In the genomic region with DNA sequence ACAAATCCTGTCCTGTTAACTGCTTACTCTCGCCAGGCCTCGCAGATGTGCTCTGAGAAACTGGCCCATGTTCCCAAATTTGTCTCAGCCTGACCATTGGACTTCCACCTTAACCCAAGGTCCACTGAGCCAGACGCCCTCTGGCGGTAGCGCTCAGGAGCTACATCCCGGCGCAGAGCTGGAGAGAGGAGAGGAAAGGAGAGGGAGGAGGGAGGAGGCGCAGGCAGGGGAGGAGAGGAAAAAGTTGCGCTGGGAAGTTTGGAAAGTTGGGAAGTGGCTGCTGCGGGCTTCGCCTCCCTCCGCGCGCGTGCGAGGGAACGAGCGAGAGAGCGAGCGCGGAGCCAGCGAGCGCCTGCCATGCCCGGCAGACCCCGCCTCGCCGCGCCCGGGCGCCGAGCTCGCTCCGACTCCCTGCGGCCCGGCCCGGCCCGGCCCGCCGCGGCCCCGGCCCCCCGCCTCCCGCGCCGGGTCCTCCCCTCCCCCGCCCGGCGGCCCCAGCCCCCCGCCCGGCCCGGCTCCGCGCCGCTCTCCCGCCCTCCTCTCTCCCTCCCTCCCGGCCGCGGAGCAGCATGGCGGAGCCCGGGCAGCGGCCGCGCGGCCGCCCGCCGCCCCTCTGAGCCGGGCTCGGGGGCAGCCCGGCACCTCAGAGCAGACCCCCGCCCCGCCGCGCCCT, we compare ENCODE assay signal across 8 mouse cellular contexts. TPM values are rescaled to one million over a fixed set of nuclear protein-coding genes. Genes with fewer than 3 reads are reported as not detected.
A peak's percentile ranks its signal among the peaks of the same experiment; 100 is the strongest.
DNase-seq lines count a peak whose midpoint lies in the region; ATAC-seq lines count a peak whose summit lies in the region.

No protein-coding gene starts in this region.

- peak overlapping the region; percentile 77 for H3K4me3 ChIP-seq in embryonic facial prominence, embryonic 15.5 days (replicated peaks)
- peak overlapping the region; percentile 74 for H3K4me3 ChIP-seq in limb, embryonic 12.5 days (replicated peaks)
- peak overlapping the region; percentile 56 for H3K4me3 ChIP-seq in midbrain, embryonic 14.5 days (replicated peaks; ENCODE audit: low read depth, low read length)

- H3K4me2 ChIP-seq in embryonic facial prominence, embryonic 15.5 days (replicated peaks), result peak overlapping the region; percentile 95
- H3K4me2 ChIP-seq in limb, embryonic 12.5 days, result peak overlapping the region; percentile 96
- peak overlapping the region; percentile 86 for H3K4me2 ChIP-seq in midbrain, embryonic 14.5 days (ENCODE audit: low read length)

- no peaks in the 10 kb centered on the region for H3K9me3 ChIP-seq in embryonic facial prominence, embryonic 15.5 days (replicated peaks)
- H3K9me3 ChIP-seq in limb, embryonic 12.5 days, result no peaks in the 10 kb centered on the region
- no peaks in the 10 kb centered on the region for H3K9me3 ChIP-seq in midbrain, embryonic 14.5 days (ENCODE audit: control insufficient read depth, low read length)

- peaks cover 46% of the 10 kb centered on the region for H3K27me3 ChIP-seq in embryonic facial prominence, embryonic 15.5 days
- H3K27me3 ChIP-seq in limb, embryonic 12.5 days, result peaks cover 72% of the 10 kb centered on the region
- H3K27me3 ChIP-seq in midbrain, embryonic 14.5 days (ENCODE audit: control insufficient read depth, insufficient read depth, low read length), result peaks cover 27% of the 10 kb centered on the region; the same call in 1 of the 2 replicates

- WGBS in embryonic facial prominence, embryonic 15.5 days, result 1% methylated on average over 35 of the region's 74 CpGs
- 1% methylated on average over 35 of the region's 74 CpGs for WGBS in limb, embryonic 12.5 days
- WGBS in midbrain, embryonic 14.5 days, result under 1% methylated on average over 19 of the region's 74 CpGs

- no peaks in the 10 kb centered on the region for H3K36me3 ChIP-seq in embryonic facial prominence, embryonic 15.5 days
- no peaks in the 10 kb centered on the region for H3K36me3 ChIP-seq in limb, embryonic 12.5 days
- H3K36me3 ChIP-seq in midbrain, embryonic 14.5 days (ENCODE audit: control insufficient read depth, insufficient read depth, low read length), result no peaks in the 10 kb centered on the region

- peak; percentile 89 for DNase-seq in brain, adult 2 months (ENCODE audit: low read depth, low spot score)
- DNase-seq in heart, adult 9 months (ENCODE audit: low spot score in 2 of 2), result peak; percentile 82 to 91
- peak; percentile 97 for DNase-seq in kidney, adult 9 months
- peak; percentile 90 for DNase-seq in midbrain, embryonic 14.5 days
- DNase-seq in spleen, adult 18-20 months, result peak; percentile 62 to 74

- peak overlapping the region; percentile 94 for H3K27ac ChIP-seq in embryonic facial prominence, embryonic 15.5 days (replicated peaks)
- H3K27ac ChIP-seq in limb, embryonic 12.5 days, result peak overlapping the region; percentile 89
- H3K27ac ChIP-seq in midbrain, embryonic 14.5 days (replicated peaks; ENCODE audit: low read depth, low read length), result peak overlapping the region; percentile 64; the same call in 1 of the 2 replicates

- peak; percentile 72 for ATAC-seq in embryonic facial prominence, embryonic 15.5 days (ENCODE audit: insufficient number of reproducible peaks, low FRiP score, low TSS enrichment, low read depth)
- ATAC-seq in limb, embryonic 12.5 days (ENCODE audit: insufficient number of reproducible peaks, insufficient read depth, low FRiP score, low TSS enrichment, low read depth), result peak; percentile 67
- ATAC-seq in midbrain, embryonic 14.5 days (ENCODE audit: low FRiP score, low TSS enrichment), result peak; percentile 69
- ATAC-seq in activated CD4-positive, CD25-positive, alpha-beta regulatory T cell, adult 4 months, result no peak

- peak overlapping the region; percentile 63 for H3K9ac ChIP-seq in embryonic facial prominence, embryonic 15.5 days
- peak overlapping the region; percentile 80 for H3K9ac ChIP-seq in limb, embryonic 12.5 days (replicated peaks)
- peak overlapping the region; percentile 47 for H3K9ac ChIP-seq in midbrain, embryonic 14.5 days (replicated peaks; ENCODE audit: low read length)

- peaks cover 33% of the 10 kb centered on the region for H3K4me1 ChIP-seq in embryonic facial prominence, embryonic 15.5 days
- peaks cover 30% of the 10 kb centered on the region for H3K4me1 ChIP-seq in limb, embryonic 12.5 days (replicated peaks)
- H3K4me1 ChIP-seq in midbrain, embryonic 14.5 days (ENCODE audit: control insufficient read depth, insufficient read depth, low read length), result peaks cover 19% of the 10 kb centered on the region

RNA-seq across cellular contexts. Expression of a gene that starts 0.7 kb away (rescaled TPM):
- 2.2 and 2.7 TPM in 2 replicates for polyA plus RNA-seq in embryonic facial prominence, embryonic 15.5 days (2015; fragmentation: Nextera tagmentation; extraction: Ambion mirVana)
- polyA plus RNA-seq in limb, embryonic 12.5 days (2016; fragmentation: Nextera tagmentation; extraction: Ambion mirVana), result 0.59 and 0.72 TPM in 2 replicates
- 0.34 and 0.79 TPM in 2 replicates for polyA plus RNA-seq in midbrain, embryonic 14.5 days (2014; fragmentation: Nextera tagmentation; extraction: Ambion mirVana)
- not detected for polyA plus RNA-seq in activated CD4-positive, CD25-positive, alpha-beta regulatory T cell, adult 4 months (2017; shearing (Covaris generic))
